Comparison of ENCODE assay signal across 26 mouse cellular contexts in genomic region chr2:147988586-147988985, GRCm38 (mm10). TPM values are rescaled to one million over a fixed set of nuclear protein-coding genes. Genes with fewer than 3 reads are reported as not detected.
A peak's percentile ranks its signal among the peaks of the same experiment; 100 is the strongest.
DNase-seq lines count a peak whose midpoint lies in the region; ATAC-seq and TF ChIP-seq lines count a peak whose summit lies in the region.
"Had no signal": no experiment of that assay in that cellular context is flagged by ENCODE, and none has a peak within 500 bp of the region (broad histone marks: within the 10 kb centered on the region; RNA-seq: fewer than 3 reads in every experiment).

No protein-coding gene starts in this region.

- peak; percentile 17 for DNase-seq in heart, adult 11 months
- DNase-seq in heart, adult 18-20 months: no peak
- peak; percentile 67 for DNase-seq in liver, adult 2 months (ENCODE audit: extremely low read depth, low read depth, low spot score)
- DNase-seq in midbrain, embryonic 11.5 days (ENCODE audit: low spot score, missing footprints): peak; percentile 4
- DNase-seq: adrenal gland, adult 8-10 months; adrenal gland, postnatal 14 days; adrenal gland, postnatal 36 days; B cell, adult 2 months; cerebellum, adult 11-12 months; cerebellum, adult 2 months; cerebellum, adult 9-10 months; cerebellum, postnatal 10 days; cerebellum, postnatal 25 days had no signal

- no peak overlapping the region for H3K4me2 ChIP-seq in liver, embryonic 12.5 days
- no peak overlapping the region for H3K4me2 ChIP-seq in midbrain, embryonic 11.5 days
- no peak overlapping the region for H3K4me2 ChIP-seq in midbrain, embryonic 13.5 days (replicated peaks)
- H3K4me2 ChIP-seq: embryonic facial prominence, embryonic 12.5 days; forebrain, embryonic 13.5 days; forebrain, embryonic 15.5 days had no signal

- no peaks in the 10 kb centered on the region for H3K79me2 ChIP-seq in liver, adult 2 months (ENCODE audit: control insufficient read depth, insufficient read depth, low read length)

- ATAC-seq in liver, embryonic 12.5 days: no peak
- no peak for ATAC-seq in midbrain, embryonic 11.5 days (ENCODE audit: low FRiP score)
- ATAC-seq in midbrain, embryonic 13.5 days: no peak
- ATAC-seq: activated CD4-positive, CD25-positive, alpha-beta regulatory T cell, adult 4 months; CD4-positive, CD25-positive, alpha-beta regulatory T cell, adult 4 months; forebrain, embryonic 13.5 days; forebrain, embryonic 15.5 days; Patski had no signal

- H3K4me1 ChIP-seq in liver, adult 2 months (ENCODE audit: control insufficient read depth, insufficient read depth, low read length): peaks cover 12% of the 10 kb centered on the region
- peaks cover 6% of the 10 kb centered on the region; the same call in 1 of the 2 replicates for H3K4me1 ChIP-seq in liver, embryonic 12.5 days
- H3K4me1 ChIP-seq in midbrain, embryonic 11.5 days (ENCODE audit: control insufficient read depth, insufficient read depth, low read length): no peaks in the 10 kb centered on the region
- peaks cover 5% of the 10 kb centered on the region for H3K4me1 ChIP-seq in midbrain, embryonic 13.5 days (replicated peaks)
- H3K4me1 ChIP-seq: embryonic facial prominence, embryonic 10.5 days; embryonic facial prominence, embryonic 12.5 days had no signal

- no peak overlapping the region for H3K9ac ChIP-seq in liver, adult 2 months (ENCODE audit: low read depth, low read length)
- no peak overlapping the region for H3K9ac ChIP-seq in liver, embryonic 12.5 days
- H3K9ac ChIP-seq in midbrain, embryonic 11.5 days (ENCODE audit: low read length): no peak overlapping the region
- H3K9ac ChIP-seq in midbrain, embryonic 13.5 days (replicated peaks): no peak overlapping the region
- H3K9ac ChIP-seq: embryonic facial prominence, embryonic 12.5 days; forebrain, embryonic 13.5 days; forebrain, embryonic 15.5 days had no signal

- no peak for TF ChIP-seq POLR2A in liver, adult 2 months (IDR thresholded peaks at IDR 0.05; ENCODE audit: extremely low read depth, insufficient read depth, low read length)

- no peaks in the 10 kb centered on the region for H3K9me3 ChIP-seq in liver, embryonic 12.5 days (replicated peaks)
- no peaks in the 10 kb centered on the region for H3K9me3 ChIP-seq in midbrain, embryonic 11.5 days (ENCODE audit: control insufficient read depth, low read length)
- no peaks in the 10 kb centered on the region for H3K9me3 ChIP-seq in midbrain, embryonic 13.5 days
- H3K9me3 ChIP-seq: embryonic facial prominence, embryonic 10.5 days; embryonic facial prominence, embryonic 12.5 days; forebrain, embryonic 13.5 days; forebrain, embryonic 15.5 days had no signal

- no peak for TF ChIP-seq CTCF in liver, adult 2 months (IDR thresholded peaks at IDR 0.05; ENCODE audit: low read depth, low read length)

- peaks cover 17% of the 10 kb centered on the region for H3K36me3 ChIP-seq in liver, adult 2 months (ENCODE audit: control insufficient read depth, insufficient read depth, low read length)
- no peaks in the 10 kb centered on the region for H3K36me3 ChIP-seq in liver, embryonic 12.5 days
- no peaks in the 10 kb centered on the region for H3K36me3 ChIP-seq in midbrain, embryonic 11.5 days (ENCODE audit: control insufficient read depth, insufficient read depth, low read length)
- H3K36me3 ChIP-seq in midbrain, embryonic 13.5 days: no peaks in the 10 kb centered on the region
- H3K36me3 ChIP-seq: embryonic facial prominence, embryonic 10.5 days; embryonic facial prominence, embryonic 12.5 days; forebrain, embryonic 15.5 days; G1E had no signal

- no peaks in the 10 kb centered on the region for H3K27me3 ChIP-seq in liver, adult 2 months (ENCODE audit: control insufficient read depth, insufficient read depth, low read length)
- no peaks in the 10 kb centered on the region for H3K27me3 ChIP-seq in liver, embryonic 12.5 days (replicated peaks)
- H3K27me3 ChIP-seq in midbrain, embryonic 11.5 days (ENCODE audit: control insufficient read depth, insufficient read depth, low read length): no peaks in the 10 kb centered on the region; the same call in 1 of the 2 replicates
- peaks cover 21% of the 10 kb centered on the region for H3K27me3 ChIP-seq in midbrain, embryonic 13.5 days
- H3K27me3 ChIP-seq: embryonic facial prominence, embryonic 12.5 days; forebrain, embryonic 15.5 days; Patski had no signal

- no peak overlapping the region for H3K4me3 ChIP-seq in liver, adult 2 months (ENCODE audit: insufficient read depth, low read depth, low read length)
- H3K4me3 ChIP-seq in liver, embryonic 12.5 days: no peak overlapping the region
- H3K4me3 ChIP-seq in midbrain, embryonic 11.5 days (ENCODE audit: low read depth, low read length): no peak overlapping the region
- no peak overlapping the region for H3K4me3 ChIP-seq in midbrain, embryonic 13.5 days (replicated peaks)
- H3K4me3 ChIP-seq: embryonic facial prominence, embryonic 10.5 days; embryonic facial prominence, embryonic 12.5 days; forebrain, embryonic 13.5 days; forebrain, embryonic 15.5 days had no signal

- peak overlapping the region; percentile 63 for H3K27ac ChIP-seq in liver, adult 2 months (replicated peaks; ENCODE audit: insufficient read depth, low read depth, low read length)
- no peak overlapping the region for H3K27ac ChIP-seq in liver, embryonic 12.5 days
- no peak overlapping the region for H3K27ac ChIP-seq in midbrain, embryonic 11.5 days (ENCODE audit: low read depth, low read length)
- no peak overlapping the region for H3K27ac ChIP-seq in midbrain, embryonic 13.5 days
- H3K27ac ChIP-seq: embryonic facial prominence, embryonic 10.5 days; embryonic facial prominence, embryonic 12.5 days; forebrain, embryonic 13.5 days; forebrain, embryonic 15.5 days had no signal

RNA-seq across cellular contexts. Expression of gene Foxa2, which starts 58.2 kb away (rescaled TPM):
- under 1 TPM in 1 of 2 experiments, not detected in 1; 0.23 TPM for total RNA-seq in heart, adult 18-20 months (2021)
- 11.2 and 14.2 TPM in 2 replicates for total RNA-seq in liver, adult 2 months (2014; rRNA removed)
- 66.4 and 103 TPM in 2 replicates for polyA plus RNA-seq in liver, adult 2 months (2012; rRNA removed)
- polyA plus RNA-seq in liver, embryonic 12.5 days (2016; fragmentation: Nextera tagmentation; extraction: Ambion mirVana): 5.0 and 5.4 TPM in 2 replicates
- polyA plus RNA-seq in midbrain, embryonic 11.5 days (2014; fragmentation: Nextera tagmentation; extraction: Ambion mirVana): 15.1 and 17.9 TPM in 2 replicates
- polyA plus RNA-seq in midbrain, embryonic 13.5 days (2015; fragmentation: Nextera tagmentation; extraction: Ambion mirVana): 4.0 and 9.2 TPM in 2 replicates
- total RNA-seq: adrenal gland, adult 18-20 months; adrenal gland, adult 8-10 months; adrenal gland, postnatal 36 days; CH12.LX had no signal
- polyA plus RNA-seq: activated CD4-positive, CD25-positive, alpha-beta regulatory T cell, adult 4 months; CD4-positive, CD25-positive, alpha-beta regulatory T cell, adult 4 months; cerebellum, adult 2 months; cortical plate, adult 2 months; forebrain, embryonic 15.5 days; G1E had no signal

Comparison
In these comparisons a context has a peak if more than half of its experiments do, and no peak if none do; other contexts are left out.
1. DNase-seq: peak in heart, adult 11 months (single experiment), liver, adult 2 months (single experiment) and midbrain, embryonic 11.5 days (single experiment); none in heart, adult 18-20 months (0 of 2).